Mouse (Mus musculus): ENCODE data around the gene Cldn18.

DNA sequence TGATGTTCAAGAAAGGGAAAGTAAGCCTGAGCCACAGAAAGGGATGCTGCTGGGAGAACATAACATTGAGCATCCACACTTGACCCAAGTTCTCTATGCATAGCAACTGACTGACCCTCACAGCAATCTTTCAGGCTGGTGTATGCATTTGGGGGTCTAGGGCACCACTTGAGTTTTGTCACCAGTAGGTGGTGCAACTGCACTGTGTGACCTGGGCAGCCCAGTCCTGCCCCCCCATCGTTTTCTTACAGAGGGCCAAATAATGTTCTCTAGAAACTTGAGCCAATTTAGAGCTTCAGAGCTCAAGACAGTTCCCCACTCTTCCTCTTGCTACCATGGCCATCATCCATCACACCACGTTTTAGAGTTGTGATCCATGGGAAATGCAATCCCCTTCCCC, 45.5 kb downstream of the Cldn18 start:
- TF ChIP-seq POLR2A (IDR thresholded peaks at IDR 0.05; ENCODE audit: borderline replicate concordance, insufficient read depth, low read length) (no peak), CTCF (IDR thresholded peaks at IDR 0.05; ENCODE audit: borderline replicate concordance, insufficient read depth, low read depth, low read length) (no peak)
